Mouse (Mus musculus) layer of hippocampus, adult 2 months (tissue): ENCODE measurements around the gene Defa36. TPM values are rescaled to one million over a fixed set of nuclear protein-coding genes. Genes with fewer than 3 reads are reported as not detected.
"Not testable (repeated sequence)": the region's sequence is repeated elsewhere in the genome, so short reads cannot be mapped to it uniquely, and the experiment has no call there.

Source experiments
- DNase-seq, 2 experiments: peaks; one replicate each; pipeline ENCODE4 v3.0.0; 2022; ENCODE audit warnings: low spot score in 2 of 2
- H3K27ac ChIP-seq: fragments of 200-600 bp; 2 replicates; pipeline ENCODE4 v1.8.1; 2022
- H3K4me3 ChIP-seq: fragments of 200-600 bp; 2 replicates; pipeline ENCODE4 v1.8.1; 2022; ENCODE audit warnings: mild to moderate bottlenecking
- long read RNA-seq, 2 experiments: library from polyadenylated mRNA; stranded (forward); transcript quantifications; one replicate each; pipeline ENCODE4 v2.0.0; 2021; ENCODE audit warnings: borderline mapping rate in 2 of 2
- total RNA-seq, 2 experiments: library from RNA; stranded (reverse); gene quantifications; 2 replicates each; pipeline ENCODE4 v1.2.3; 2021

Defa36 gene
- not detected for total RNA-seq
- long read RNA-seq, experiment 1: 0 reads
- long read RNA-seq, experiment 2: 0 reads

- not testable (repeated sequence) for H3K27ac ChIP-seq, H3K4me3 ChIP-seq, DNase-seq
Measured at GRCm38 (mm10) chr8:21427111-21427510, at the start of gene Defa36. Gene Defa36 (plus strand): TSS chr8:21427411.

- H3K4me3 ChIP-seq, DNase-seq, H3K27ac ChIP-seq: not testable (repeated sequence)
Measured at GRCm38 (mm10) chr8:21378215-21378614, 49.0 kb upstream of the Defa36 start, which contains the start of gene Defa2. Gene Defa2 (plus strand): TSS chr8:21378515.

GRCm38 (mm10) chr8:21391511-21391910, 35.7 kb upstream of the Defa36 start, which contains the start of gene Defa33:
Gene Defa33 (plus strand): TSS chr8:21391811.
- H3K4me3 ChIP-seq, DNase-seq, H3K27ac ChIP-seq: not testable (repeated sequence)

- H3K27ac ChIP-seq, H3K4me3 ChIP-seq, DNase-seq: not testable (repeated sequence)
Measured at GRCm38 (mm10) chr8:21456460-21456859, 29.2 kb downstream of the Defa36 start, which contains the start of gene Gm7849. Gene Gm7849 (minus strand): TSS chr8:21456560.

Other genes with a start within 250 kb of the Defa36 start
- gene Defa31, start 235.8 kb upstream of the Defa36 start, total RNA-seq: not detected
- gene Gm15293, start 225.8 kb upstream of the Defa36 start, total RNA-seq: not detected
- gene Gm15292, start 177.7 kb upstream of the Defa36 start, total RNA-seq: not detected
- not detected for gene Defa27, start 111.9 kb upstream of the Defa36 start, total RNA-seq
- gene Defa29, start 100.4 kb upstream of the Defa36 start, total RNA-seq: not detected
- gene Defa2, start 48.9 kb upstream of the Defa36 start, total RNA-seq: not detected
- not detected for gene Defa33, start 35.6 kb upstream of the Defa36 start, total RNA-seq
- gene Gm7849, start 29.1 kb downstream of the Defa36 start, total RNA-seq: not detected
- gene Defa20, start 81.8 kb downstream of the Defa36 start, total RNA-seq: not detected
- gene Defa32, start 101.6 kb downstream of the Defa36 start, total RNA-seq: not detected
- not detected for gene Defa37, start 138.0 kb downstream of the Defa36 start, total RNA-seq
- gene Defa28, start 155.6 kb downstream of the Defa36 start, total RNA-seq: not detected
- gene Gm7861, start 167.1 kb downstream of the Defa36 start, total RNA-seq: not detected
- not detected for gene Defa26, start 190.8 kb downstream of the Defa36 start, total RNA-seq
- not detected for gene Defa17, start 228.4 kb downstream of the Defa36 start, total RNA-seq
- gene Defa34, start 238.4 kb downstream of the Defa36 start, total RNA-seq: not detected